Mouse (Mus musculus): Measurements from ENCODE around the gene Mxd3. TPM values are rescaled to one million over a fixed set of nuclear protein-coding genes. Genes with fewer than 3 reads are reported as not detected.

The Mxd3 gene
- total and polyA plus RNA-seq, 3 experiments, result 3.9 to 9.3 TPM; not detected in 1

DNA sequence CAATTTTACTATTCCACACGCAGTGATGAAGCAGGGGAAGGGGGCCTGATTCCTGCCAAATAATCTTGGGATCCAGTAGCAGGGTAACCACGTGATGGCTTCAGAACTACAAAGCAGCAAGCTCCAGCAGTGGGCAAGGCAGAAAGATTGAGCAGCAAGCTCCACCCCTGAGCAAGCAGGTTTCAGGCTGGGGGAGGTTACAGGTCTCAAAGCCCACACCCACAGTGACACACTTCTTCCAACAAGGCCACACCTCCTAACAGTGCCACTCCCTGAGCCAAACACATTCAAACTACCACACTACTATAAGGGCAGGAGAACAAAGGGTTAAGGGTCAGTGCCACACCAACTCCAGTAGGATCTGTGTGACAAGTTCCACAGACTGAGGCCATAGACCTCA lies 9.6 kb upstream of the Mxd3 start:
- no peaks in the 10 kb centered on the region for H3K79me2 ChIP-seq (ENCODE audit: control insufficient read depth, insufficient read depth, low read length, poor library complexity)
- H3K9me3 ChIP-seq (replicated peaks; ENCODE audit: insufficient read depth, low read length), result no peaks in the 10 kb centered on the region
- no peaks in the 10 kb centered on the region for H3K27me3 ChIP-seq (ENCODE audit: control insufficient read depth in 1 of 2, insufficient read depth in 2 of 2, low read length in 2 of 2)
- TF ChIP-seq NELFE (IDR thresholded peaks at IDR 0.05; ENCODE audit: low read depth, low read length) (no peak), SMC3 (IDR thresholded peaks at IDR 0.05; ENCODE audit: low read depth, low read length) (no peak), ZC3H11A (IDR thresholded peaks at IDR 0.05; ENCODE audit: low read depth, low read length) (no peak), MXI1 (IDR thresholded peaks at IDR 0.05; ENCODE audit: low read depth, low read length) (0 out of 2 replicates have a peak, but pooled peaks have one; percentile 22), MYC (IDR thresholded peaks at IDR 0.05; ENCODE audit: low read depth, low read length) (no peak), GABPA (IDR thresholded peaks at IDR 0.05; ENCODE audit: low read depth, low read length) (no peak), MYB (IDR thresholded peaks at IDR 0.05; ENCODE audit: low read depth, low read length) (no peak), CHD1 (IDR thresholded peaks at IDR 0.05; ENCODE audit: low read depth, low read length) (no peak)
- DNase-seq (ENCODE audit: low read depth, low spot score), result no peak
- H3K27ac ChIP-seq (ENCODE audit: control insufficient read depth, low read depth, low read length), result no peak overlapping the region
- 0 out of 4 replicates have a peak, but pooled peaks cover 0 to 3% of the 10 kb centered on the region in 2 experiments for H3K4me1 ChIP-seq (ENCODE audit: control insufficient read depth in 1 of 2, insufficient read depth in 2 of 2, low read length in 2 of 2)
- H3K4me3 ChIP-seq (ENCODE audit: control insufficient read depth in 1 of 2, insufficient read depth in 1 of 2, low read depth in 2 of 2, low read length in 2 of 2), result no peak overlapping the region
- no peak overlapping the region for H3K9ac ChIP-seq (ENCODE audit: control insufficient read depth, low read depth, low read length, poor library complexity, severe bottlenecking)
- H3K36me3 ChIP-seq (ENCODE audit: control insufficient read depth in 1 of 2, insufficient read depth in 2 of 2, low read length in 2 of 2), result no peaks in the 10 kb centered on the region

GRCm38 (mm10) chr13:55338131-55339054 lies 8.8 kb upstream of the Mxd3 start:
- H3K9me3 ChIP-seq (replicated peaks; ENCODE audit: insufficient read depth, low read length), result no peaks in the 10 kb centered on the region
- H3K79me2 ChIP-seq (ENCODE audit: control insufficient read depth, insufficient read depth, low read length, poor library complexity), result no peaks in the 10 kb centered on the region
- H3K27me3 ChIP-seq (ENCODE audit: control insufficient read depth in 1 of 2, insufficient read depth in 2 of 2, low read length in 2 of 2), result no peaks in the 10 kb centered on the region
- H3K9ac ChIP-seq (ENCODE audit: control insufficient read depth, low read depth, low read length, poor library complexity, severe bottlenecking), result no peak overlapping the region
- 0 out of 4 replicates have a peak, but pooled peaks cover 0 to 3% of the 10 kb centered on the region in 2 experiments for H3K4me1 ChIP-seq (ENCODE audit: control insufficient read depth in 1 of 2, insufficient read depth in 2 of 2, low read length in 2 of 2)
- TF ChIP-seq ETS1 (IDR thresholded peaks at IDR 0.05; ENCODE audit: low read depth, low read length) (no peak), MAFK (IDR thresholded peaks at IDR 0.05; ENCODE audit: borderline replicate concordance, low read depth, low read length) (no peak), NRF1 (IDR thresholded peaks at IDR 0.05; ENCODE audit: insufficient read depth, low read depth, low read length, poor library complexity, severe bottlenecking) (peak; percentile 45; the same call in 1 of the 2 replicates), BHLHE40 (IDR thresholded peaks at IDR 0.05; ENCODE audit: borderline replicate concordance, low read depth, low read length) (no peak)
- H3K4me3 ChIP-seq (ENCODE audit: control insufficient read depth in 1 of 2, insufficient read depth in 1 of 2, low read depth in 2 of 2, low read length in 2 of 2), result no peak overlapping the region
- H3K36me3 ChIP-seq (ENCODE audit: control insufficient read depth in 1 of 2, insufficient read depth in 2 of 2, low read length in 2 of 2), result no peaks in the 10 kb centered on the region
- no peak for DNase-seq (ENCODE audit: low read depth, low spot score)
- no peak overlapping the region for H3K27ac ChIP-seq (ENCODE audit: control insufficient read depth, low read depth, low read length)

Data from MEL (cell line).